Mouse (Mus musculus): ENCODE results near the gene Stmn3. TPM values are rescaled to one million over a fixed set of nuclear protein-coding genes. Genes with fewer than 3 reads are reported as not detected.

The Stmn3 gene
- total RNA-seq (2023), result not detected

DNA sequence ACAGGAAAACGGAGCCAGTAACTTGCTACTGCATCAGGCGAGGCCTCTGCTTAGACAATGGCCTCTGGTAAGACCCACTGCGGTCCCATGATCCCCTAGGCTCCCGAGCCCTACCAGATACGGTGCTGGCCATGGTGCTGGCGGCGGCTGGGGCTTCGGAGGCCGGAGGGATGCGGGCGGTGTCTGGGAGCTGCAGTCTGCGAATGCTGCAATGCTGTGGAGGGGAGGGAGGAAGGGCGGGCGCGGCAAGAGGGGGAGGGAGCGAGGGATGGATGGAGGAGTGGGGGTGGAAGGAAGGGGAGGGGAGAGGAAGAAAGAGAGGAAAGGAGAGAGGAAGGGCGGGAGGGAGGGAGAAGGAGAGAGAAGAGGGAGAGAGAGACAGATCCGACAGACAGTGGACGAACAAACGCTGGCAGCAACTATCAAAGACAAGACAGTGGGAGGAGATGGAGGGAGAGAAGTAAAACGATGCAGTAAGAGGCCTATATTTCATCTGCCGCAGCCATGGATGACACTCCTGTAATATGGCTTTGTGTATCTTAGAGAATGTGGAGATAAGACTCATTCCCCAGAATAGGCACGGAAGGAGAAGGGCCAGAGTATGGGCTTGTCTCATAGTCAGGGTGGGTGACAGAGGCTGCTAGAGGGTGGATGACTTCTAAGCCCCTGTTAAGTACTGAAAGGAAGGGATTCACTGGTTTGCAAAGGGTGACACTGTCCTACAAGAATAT is at the start of gene Stmn3:
Gene Stmn3, minus strand, starts transcription at position 421 of the 731 bp plus-strand sequence.

GRCm38 (mm10) chr2:181319248-181320102 is 5.2 kb upstream of the Stmn3 start, which contains the start of gene Rtel1:
Rtel1 (plus strand) TSS chr2:181319739.

DNA sequence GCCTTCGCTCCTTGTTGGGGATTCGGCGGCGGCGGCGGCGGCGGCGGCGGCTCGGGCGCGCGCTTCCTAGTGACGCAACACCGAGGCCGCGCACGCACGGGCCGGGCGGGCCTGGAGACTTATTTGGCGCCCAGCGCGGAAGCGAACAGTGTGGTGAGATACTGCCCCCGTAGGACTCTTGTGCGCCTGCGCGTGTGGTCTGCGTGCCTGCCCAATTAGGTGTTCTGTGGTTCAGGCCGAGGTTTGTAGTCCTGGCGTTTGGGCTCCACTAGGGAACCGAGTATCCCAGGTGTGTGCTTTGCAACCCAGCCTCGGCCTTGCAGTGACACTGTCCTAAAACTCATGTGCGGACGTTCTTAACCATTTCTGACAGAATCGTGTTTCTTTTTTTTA is 26.3 kb downstream of the Stmn3 start, which contains the start of gene Gmeb2:
Gene Gmeb2, minus strand, starts transcription at position 78 of the 393 bp plus-strand sequence.

Other genes with a start within 250 kb of the Stmn3 start
- gene Kcnq2, start 179.2 kb downstream of the Stmn3 start, total RNA-seq (2023), result not detected
- not detected for gene Eef1a2, start 157.5 kb downstream of the Stmn3 start, total RNA-seq (2023)
- gene Ppdpf, start 127.3 kb downstream of the Stmn3 start, total RNA-seq (2023), result 118 TPM
- not detected for gene Ptk6, start 111.7 kb downstream of the Stmn3 start, total RNA-seq (2023)
- gene Srms, start 101.3 kb downstream of the Stmn3 start, total RNA-seq (2023), result 0.59 TPM
- gene Fndc11, start 94.5 kb downstream of the Stmn3 start, total RNA-seq (2023), result 0.86 TPM
- 147 TPM for gene Helz2, start 72.5 kb downstream of the Stmn3 start, total RNA-seq (2023)
- 40.5 TPM for gene Gmeb2, start 26.5 kb downstream of the Stmn3 start, total RNA-seq (2023)
- 107 TPM for gene Rtel1, start 5.2 kb upstream of the Stmn3 start, total RNA-seq (2023)
- 123 TPM for gene Zgpat, start 50.4 kb upstream of the Stmn3 start, total RNA-seq (2023)
- gene Arfrp1, start 50.9 kb upstream of the Stmn3 start, total RNA-seq (2023), result 87.5 TPM
- gene Lime1, start 65.6 kb upstream of the Stmn3 start, total RNA-seq (2023), result 249 TPM
- 0.65 TPM for gene Zbtb46, start 144.9 kb upstream of the Stmn3 start, total RNA-seq (2023)
- not detected for gene Abhd16b, start 178.7 kb upstream of the Stmn3 start, total RNA-seq (2023)
- 86.2 TPM for gene Tpd52l2, start 182.6 kb upstream of the Stmn3 start, total RNA-seq (2023)
- gene Dnajc5, start 206.0 kb upstream of the Stmn3 start, total RNA-seq (2023), result 121 TPM